Mouse (Mus musculus): ENCODE data around the gene Pfas.
A peak's percentile ranks its signal among the peaks of the same experiment; 100 is the strongest.

DNA sequence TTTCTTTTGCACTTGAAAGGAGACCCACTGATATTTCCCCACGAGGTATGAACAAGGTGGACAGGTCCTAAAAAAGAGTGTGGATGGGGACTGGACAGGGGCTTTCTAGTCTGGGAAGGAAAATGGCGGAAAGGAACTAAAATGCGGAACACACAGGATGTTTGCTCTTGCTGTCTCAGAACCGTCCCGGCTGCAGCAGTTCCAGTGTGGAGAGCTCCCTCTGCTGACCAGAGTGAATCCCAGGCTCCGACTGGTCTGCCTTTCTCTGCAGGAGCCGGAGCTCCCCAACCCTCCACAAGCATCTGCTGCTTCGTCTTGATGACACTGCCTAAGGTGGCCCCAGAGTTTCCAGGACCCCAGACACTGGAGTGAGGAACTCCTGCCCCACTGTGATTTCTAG, 27.6 kb upstream of the Pfas start:
- TF ChIP-seq CTCF (IDR thresholded peaks at IDR 0.05; ENCODE audit: low read depth, low read length), result peak; percentile 92
- TF ChIP-seq EP300 (IDR thresholded peaks at IDR 0.05; ENCODE audit: insufficient read depth, low read depth, low read length), result no peak
- no peak for TF ChIP-seq POLR2A (IDR thresholded peaks at IDR 0.05; ENCODE audit: insufficient read depth, low read length)
